Mouse (Mus musculus) forebrain, embryonic 12.5 days (tissue): ENCODE measurements around the gene Mat2b. TPM values are rescaled to one million over a fixed set of nuclear protein-coding genes. Genes with fewer than 3 reads are reported as not detected.

Experiments
- polyA plus RNA-seq: library from polyadenylated mRNA; unstranded; fragments of >200 nt; fragmentation: Nextera tagmentation; extraction: Ambion mirVana; gene quantifications from 2 replicates; pipeline ENCODE4 v1.2.1, GENCODE M21; 2016

Gene Mat2b
- polyA plus RNA-seq, 1 experiment from 2014 or later: 84.8 TPM

Other genes starting within 250 kb of the Mat2b start
- 64.3 and 68.3 TPM in 2 replicates for gene Hmmr, start 38.2 kb upstream of the Mat2b start, polyA plus RNA-seq
- gene Nudcd2, start 38.5 kb upstream of the Mat2b start, polyA plus RNA-seq: 151 and 171 TPM in 2 replicates
- gene Ccng1, start 60.1 kb upstream of the Mat2b start, polyA plus RNA-seq: 35.4 and 37.7 TPM in 2 replicates